Mouse (Mus musculus) intestine, postnatal 0 days (tissue): Measurements from ENCODE around the gene M1ap. TPM values are rescaled to one million over a fixed set of nuclear protein-coding genes. Genes with fewer than 3 reads are reported as not detected.
A peak's percentile ranks its signal among the peaks of the same experiment; 100 is the strongest.

Experiments
- ATAC-seq: fragments of 200-750 bp; cut with Nextera tagmentation; 2 replicates; pipeline ENCODE4 v1.8.0; 2017; ENCODE audit warnings: mild to moderate bottlenecking, moderate TSS enrichment, moderate library complexity
- H3K27ac ChIP-seq: fragments of 300-500 bp; sonication (generic); 2 replicates; pipeline ENCODE4 v1.5.1; 2014; ENCODE audit warnings: mild to moderate bottlenecking, low read depth, low read length, moderate library complexity
- H3K27me3 ChIP-seq: fragments of 300-500 bp; sonication (generic); replicated peaks from 2 replicates; pipeline ENCODE4 v1.6.1; 2014; ENCODE audit warnings: low read length, mixed read lengths; ENCODE audit not compliant: control insufficient read depth, insufficient read depth
- H3K36me3 ChIP-seq: fragments of 300-500 bp; sonication (generic); 2 replicates; pipeline ENCODE4 v1.6.1; 2014; ENCODE audit warnings: mild to moderate bottlenecking, moderate library complexity; ENCODE audit not compliant: control insufficient read depth, insufficient read depth
- H3K4me1 ChIP-seq: fragments of 300-500 bp; sonication (generic); replicated peaks from 2 replicates; pipeline ENCODE4 v1.6.1; 2014; ENCODE audit warnings: antibody characterized with exemption, low read length, mixed read lengths; ENCODE audit not compliant: control insufficient read depth, insufficient read depth
- H3K4me2 ChIP-seq: fragments of 300-500 bp; sonication (generic); replicated peaks from 2 replicates; pipeline ENCODE4 v1.6.1; 2014; ENCODE audit warnings: low read depth, mild to moderate bottlenecking, moderate library complexity
- H3K4me3 ChIP-seq: fragments of 300-500 bp; sonication (generic); 2 replicates; pipeline ENCODE4 v1.5.1; 2014; ENCODE audit warnings: low read depth, low read length
- H3K9ac ChIP-seq: fragments of 300-500 bp; sonication (generic); 2 replicates; pipeline ENCODE4 v1.6.1; 2014; ENCODE audit warnings: mild to moderate bottlenecking, low read depth, low read length
- H3K9me3 ChIP-seq: fragments of 300-500 bp; sonication (generic); 2 replicates; pipeline ENCODE4 v1.6.1; 2016; ENCODE audit warnings: mixed run types; ENCODE audit not compliant: control insufficient read depth
- CTCF ChIP-seq: sonication (generic); IDR thresholded peaks from 2 replicates; pipeline ENCODE4 v1.5.1; 2016; ENCODE audit warnings: low read depth, mild to moderate bottlenecking, control low read depth, antibody characterized with exemption, moderate library complexity
- WGBS: fragments of 180-500 bp; shearing (Covaris S2); extraction: QIAGEN DNeasy Blood & Tissue Kit; methylation state at CpG from one replicate; pipeline ENCODE4 v1.1.7; 2014; 5-methylcytosine and 5-hydroxymethylcytosine counted together
- polyA plus RNA-seq: library from polyadenylated mRNA; unstranded; fragments of >200 nt; fragmentation: Nextera tagmentation; extraction: Ambion mirVana; gene quantifications from 2 replicates; pipeline ENCODE4 v1.2.1, GENCODE M21; 2015

The M1ap gene
- polyA plus RNA-seq, 1 experiment from 2014 or later, result 0.16 TPM

DNA sequence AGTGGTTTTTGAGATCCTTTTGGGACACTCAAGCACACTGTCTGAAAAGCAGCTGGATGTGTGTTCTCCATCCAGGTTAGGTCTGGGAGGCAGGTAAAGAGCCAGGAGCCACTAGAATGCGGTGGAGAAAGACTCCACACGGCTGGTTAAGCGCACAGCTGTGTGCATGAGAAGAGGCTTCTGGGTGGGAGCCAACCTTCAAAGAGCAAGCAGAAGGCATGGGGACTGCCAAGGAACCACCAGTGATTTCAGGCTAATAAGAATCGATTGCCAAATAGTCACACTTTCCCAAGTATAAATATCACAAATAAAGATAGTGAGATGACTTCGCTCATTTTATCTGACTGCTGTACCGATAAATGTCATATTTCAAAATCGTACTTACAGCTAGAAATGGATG lies 20.2 kb upstream of the M1ap start:
- WGBS, result 80% methylated on average over 7 of the region's 7 CpGs
- TF ChIP-seq CTCF, result no peak

DNA sequence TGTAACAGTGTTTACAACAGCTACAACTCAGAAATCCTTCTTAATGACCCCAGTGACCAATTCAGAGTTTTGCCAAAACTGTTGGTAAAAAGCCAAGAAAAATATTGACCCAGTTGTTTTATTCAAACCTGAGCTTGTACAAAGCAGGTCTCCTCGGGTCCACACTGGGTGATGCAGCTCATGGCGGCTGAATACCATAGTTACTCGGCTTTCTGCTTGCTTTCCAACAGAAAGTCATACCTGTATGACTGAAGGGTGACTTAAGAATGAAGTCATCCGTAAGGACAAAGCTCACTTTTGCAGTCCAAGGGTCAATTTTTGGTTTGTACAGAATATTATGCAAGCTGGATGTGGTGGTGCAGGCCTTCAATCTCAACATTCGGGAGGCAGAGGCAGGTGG lies 19.1 kb upstream of the M1ap start:
- ATAC-seq, result no peak
- H3K4me2 ChIP-seq, result no peak overlapping the region
- 78% methylated on average over 5 of the region's 5 CpGs for WGBS
- H3K9ac ChIP-seq, result no peak overlapping the region
- H3K4me3 ChIP-seq, result no peak overlapping the region
- no peaks in the 10 kb centered on the region for H3K9me3 ChIP-seq
- no peaks in the 10 kb centered on the region for H3K36me3 ChIP-seq
- no peak overlapping the region for H3K27ac ChIP-seq
- no peaks in the 10 kb centered on the region for H3K4me1 ChIP-seq
- no peak for TF ChIP-seq CTCF
- H3K27me3 ChIP-seq, result no peaks in the 10 kb centered on the region

More for the DNA sequence above, 20.2 kb upstream of the M1ap start:
- H3K27me3 ChIP-seq, result no peaks in the 10 kb centered on the region
- H3K27ac ChIP-seq, result no peak overlapping the region
- no peaks in the 10 kb centered on the region for H3K4me1 ChIP-seq
- no peak overlapping the region for H3K4me2 ChIP-seq
- H3K4me3 ChIP-seq, result no peak overlapping the region
- no peak for ATAC-seq
- no peaks in the 10 kb centered on the region for H3K36me3 ChIP-seq
- no peak overlapping the region for H3K9ac ChIP-seq
- H3K9me3 ChIP-seq, result no peaks in the 10 kb centered on the region

DNA sequence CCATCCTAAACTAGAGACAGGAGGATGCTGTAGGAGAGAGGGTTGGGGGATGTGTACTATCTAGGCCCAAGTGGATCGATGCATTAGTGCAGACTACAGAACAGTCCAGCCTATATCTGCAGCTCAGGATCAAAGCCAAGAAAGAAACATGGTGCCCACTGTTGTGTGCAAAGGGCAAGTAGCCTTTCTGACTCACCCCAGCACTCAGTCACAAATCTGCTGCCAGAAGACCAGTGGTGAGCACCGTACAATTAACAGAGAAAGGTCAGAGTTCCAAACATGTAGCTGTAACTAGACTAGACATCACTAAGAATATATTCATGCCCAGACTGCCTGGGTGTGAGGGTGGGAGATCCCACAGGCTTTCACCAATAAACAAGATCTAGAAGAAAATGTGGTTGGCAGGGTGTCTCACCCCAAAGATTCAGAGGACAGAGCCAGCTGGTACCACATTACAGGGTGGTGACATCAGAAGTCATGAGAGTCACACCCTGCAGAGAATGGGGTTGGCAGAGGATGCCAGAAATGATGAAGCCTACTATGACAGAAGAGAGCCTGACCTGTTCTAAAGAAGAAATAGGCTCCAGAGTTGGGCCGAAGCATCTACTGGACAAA lies 12.0 kb upstream of the M1ap start:
- Histone ChIP-seq H3K4me3 (no peak overlapping the region), H3K4me1 (no peaks in the 10 kb centered on the region), H3K4me2 (no peak overlapping the region), H3K36me3 (no peaks in the 10 kb centered on the region), H3K9me3 (no peaks in the 10 kb centered on the region), H3K9ac (no peak overlapping the region), H3K27ac (no peak overlapping the region), H3K27me3 (peaks cover 10% of the 10 kb centered on the region; the same call in 1 of the 2 replicates)
- ATAC-seq, result no peak
- no peak for TF ChIP-seq CTCF
- WGBS, result 91% methylated on average over 3 of the region's 3 CpGs

- Histone ChIP-seq H3K27ac (no peak within 1 kb of the TSS), H3K4me3 (peak within 1 kb of the TSS; percentile 40), H3K36me3 (no peaks in the 10 kb centered on the region), H3K4me1 (no peaks in the 10 kb centered on the region), H3K9me3 (no peaks in the 10 kb centered on the region), H3K9ac (0 out of 2 replicates have a peak within 1 kb of the TSS, but pooled peaks have one; percentile 22), H3K27me3 (peaks cover 13% of the 10 kb centered on the region; the same call in 1 of the 2 replicates), H3K4me2 (peak within 1 kb of the TSS; percentile 81)
- peak; percentile 87 for ATAC-seq
- peak; percentile 20; the same call in 1 of the 2 replicates for TF ChIP-seq CTCF
- 2% methylated on average over 44 of the region's 44 CpGs for WGBS
These were observed 7.4 kb upstream of the M1ap start, which contains the start of gene Sema4f for GRCm38 (mm10) chr6:82939167-82939912. Gene Sema4f (minus strand): TSS chr6:82939769.

GRCm38 (mm10) chr6:82940765-82941164 lies 5.9 kb upstream of the M1ap start:
- no peak for ATAC-seq
- 65% methylated on average over 3 of the region's 3 CpGs for WGBS

GRCm38 (mm10) chr6:82945750-82946149 lies 952 bp upstream of the M1ap start:
- Histone ChIP-seq H3K27ac (no peak overlapping the region), H3K4me1 (no peaks in the 10 kb centered on the region), H3K9me3 (no peaks in the 10 kb centered on the region), H3K27me3 (no peaks in the 10 kb centered on the region), H3K36me3 (no peaks in the 10 kb centered on the region), H3K4me2 (no peak overlapping the region), H3K4me3 (no peak overlapping the region), H3K9ac (no peak overlapping the region)
- no peak for ATAC-seq
- TF ChIP-seq CTCF, result peak; percentile 60
- WGBS, result 54% methylated on average over 6 of the region's 6 CpGs

More at GRCm38 (mm10) chr6:82940765-82941164, 5.9 kb upstream of the M1ap start:
- Histone ChIP-seq H3K4me2 (no peak overlapping the region), H3K27me3 (peaks cover 13% of the 10 kb centered on the region; the same call in 1 of the 2 replicates), H3K27ac (no peak overlapping the region), H3K4me3 (no peak overlapping the region), H3K4me1 (no peaks in the 10 kb centered on the region), H3K9me3 (no peaks in the 10 kb centered on the region), H3K9ac (no peak overlapping the region), H3K36me3 (no peaks in the 10 kb centered on the region)
- no peak for TF ChIP-seq CTCF
